Mouse (Mus musculus): Measurements from ENCODE around the gene Ttc7. TPM values are rescaled to one million over a fixed set of nuclear protein-coding genes. Genes with fewer than 3 reads are reported as not detected.

Ttc7 gene
- 15.8 and 19.5 TPM in 2 replicates for polyA plus RNA-seq (2011; ENCODE audit: insufficient read length, low read depth, missing spikeins)

GRCm38 (mm10) chr17:87282706-87283053 is at the start of gene Ttc7:
TSS of gene Ttc7 (plus strand) at chr17:87282886.
- Histone ChIP-seq H3K27ac (ENCODE audit: insufficient read depth, low read length) (peak within 1 kb of the TSS; percentile 95), H3K4me3 (ENCODE audit: insufficient read depth, low read length) (peak within 1 kb of the TSS; percentile 61), H3K4me1 (ENCODE audit: control insufficient read depth, insufficient read depth, low read length) (peaks cover 10% of the 10 kb centered on the region)
- TF ChIP-seq CTCF (IDR thresholded peaks at IDR 0.05; ENCODE audit: borderline replicate concordance, insufficient read depth, low read length) (no peak), POLR2A (IDR thresholded peaks at IDR 0.05; ENCODE audit: low read depth, low read length) (peak; percentile 84)

- Histone ChIP-seq H3K4me1 (ENCODE audit: control insufficient read depth, insufficient read depth, low read length) (no peaks in the 10 kb centered on the region), H3K4me3 (ENCODE audit: insufficient read depth, low read length) (no peak overlapping the region), H3K27ac (ENCODE audit: insufficient read depth, low read length) (no peak overlapping the region)
- TF ChIP-seq POLR2A (IDR thresholded peaks at IDR 0.05; ENCODE audit: low read depth, low read length) (no peak), CTCF (IDR thresholded peaks at IDR 0.05; ENCODE audit: borderline replicate concordance, insufficient read depth, low read length) (no peak)
These were observed 47.7 kb upstream of the Ttc7 start for GRCm38 (mm10) chr17:87235019-87235418.

GRCm38 (mm10) chr17:87236725-87237650 is 45.7 kb upstream of the Ttc7 start:
- Histone ChIP-seq H3K4me1 (ENCODE audit: control insufficient read depth, insufficient read depth, low read length) (no peaks in the 10 kb centered on the region), H3K4me3 (ENCODE audit: insufficient read depth, low read length) (no peak overlapping the region), H3K27ac (ENCODE audit: insufficient read depth, low read length) (peak overlapping the region; percentile 52)
- no peak for TF ChIP-seq CTCF (IDR thresholded peaks at IDR 0.05; ENCODE audit: borderline replicate concordance, insufficient read depth, low read length)
- no peak for TF ChIP-seq POLR2A (IDR thresholded peaks at IDR 0.05; ENCODE audit: low read depth, low read length)

GRCm38 (mm10) chr17:87237826-87238225 is 44.9 kb upstream of the Ttc7 start:
- Histone ChIP-seq H3K4me3 (ENCODE audit: insufficient read depth, low read length) (no peak overlapping the region), H3K4me1 (ENCODE audit: control insufficient read depth, insufficient read depth, low read length) (no peaks in the 10 kb centered on the region), H3K27ac (ENCODE audit: insufficient read depth, low read length) (peak overlapping the region; percentile 28; the same call in 1 of the 2 replicates)
- no peak for TF ChIP-seq CTCF (IDR thresholded peaks at IDR 0.05; ENCODE audit: borderline replicate concordance, insufficient read depth, low read length)

DNA sequence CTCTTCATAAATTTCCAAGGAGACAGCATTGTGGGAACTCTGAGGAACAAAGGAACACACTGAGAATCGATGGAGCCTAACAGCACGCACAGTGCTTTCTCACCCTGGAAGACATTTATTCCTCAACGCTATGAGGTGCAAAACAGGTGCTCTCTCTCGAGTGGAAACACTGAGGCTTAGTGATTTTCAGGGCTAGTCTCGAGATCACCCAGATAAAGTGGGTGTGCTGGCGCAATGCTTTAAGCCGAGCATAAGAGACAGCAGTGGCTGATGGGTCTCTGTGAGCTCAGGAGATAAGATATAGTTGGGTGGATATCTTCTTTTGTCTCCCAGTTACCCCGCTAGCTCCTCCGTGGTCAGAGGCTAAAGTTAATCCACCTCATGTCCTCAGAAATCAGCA is 36.6 kb upstream of the Ttc7 start:
- TF ChIP-seq POLR2A (IDR thresholded peaks at IDR 0.05; ENCODE audit: low read depth, low read length) (no peak), CTCF (IDR thresholded peaks at IDR 0.05; ENCODE audit: borderline replicate concordance, insufficient read depth, low read length) (no peak)
- H3K27ac ChIP-seq (ENCODE audit: insufficient read depth, low read length), result no peak overlapping the region

GRCm38 (mm10) chr17:87254384-87254783 is 28.3 kb upstream of the Ttc7 start:
- H3K4me3 ChIP-seq (ENCODE audit: insufficient read depth, low read length), result no peak overlapping the region
- H3K4me1 ChIP-seq (ENCODE audit: control insufficient read depth, insufficient read depth, low read length), result no peaks in the 10 kb centered on the region
- no peak overlapping the region for H3K27ac ChIP-seq (ENCODE audit: insufficient read depth, low read length)
- TF ChIP-seq CTCF (IDR thresholded peaks at IDR 0.05; ENCODE audit: borderline replicate concordance, insufficient read depth, low read length) (no peak), POLR2A (IDR thresholded peaks at IDR 0.05; ENCODE audit: low read depth, low read length) (no peak)

More for the DNA sequence above, 36.6 kb upstream of the Ttc7 start:
- Histone ChIP-seq H3K4me3 (ENCODE audit: insufficient read depth, low read length) (no peak overlapping the region), H3K4me1 (ENCODE audit: control insufficient read depth, insufficient read depth, low read length) (peaks cover 12% of the 10 kb centered on the region; the same call in 1 of the 2 replicates)

GRCm38 (mm10) chr17:87255672-87256071 is 27.0 kb upstream of the Ttc7 start:
- Histone ChIP-seq H3K27ac (ENCODE audit: insufficient read depth, low read length) (no peak overlapping the region), H3K4me1 (ENCODE audit: control insufficient read depth, insufficient read depth, low read length) (no peaks in the 10 kb centered on the region), H3K4me3 (ENCODE audit: insufficient read depth, low read length) (no peak overlapping the region)
- TF ChIP-seq POLR2A (IDR thresholded peaks at IDR 0.05; ENCODE audit: low read depth, low read length) (no peak), CTCF (IDR thresholded peaks at IDR 0.05; ENCODE audit: borderline replicate concordance, insufficient read depth, low read length) (no peak)

- H3K4me1 ChIP-seq (ENCODE audit: control insufficient read depth, insufficient read depth, low read length), result no peaks in the 10 kb centered on the region
- no peak overlapping the region for H3K4me3 ChIP-seq (ENCODE audit: insufficient read depth, low read length)
- TF ChIP-seq CTCF (IDR thresholded peaks at IDR 0.05; ENCODE audit: borderline replicate concordance, insufficient read depth, low read length) (no peak), POLR2A (IDR thresholded peaks at IDR 0.05; ENCODE audit: low read depth, low read length) (no peak)
- H3K27ac ChIP-seq (ENCODE audit: insufficient read depth, low read length), result no peak overlapping the region
These were observed 19.3 kb upstream of the Ttc7 start for GRCm38 (mm10) chr17:87263401-87263800.

GRCm38 (mm10) chr17:87264054-87264830 is 18.4 kb upstream of the Ttc7 start:
- H3K27ac ChIP-seq (ENCODE audit: insufficient read depth, low read length), result no peak overlapping the region
- peak overlapping the region; percentile 86 for H3K4me3 ChIP-seq (ENCODE audit: insufficient read depth, low read length)
- no peaks in the 10 kb centered on the region for H3K4me1 ChIP-seq (ENCODE audit: control insufficient read depth, insufficient read depth, low read length)
- TF ChIP-seq CTCF (IDR thresholded peaks at IDR 0.05; ENCODE audit: borderline replicate concordance, insufficient read depth, low read length) (no peak), POLR2A (IDR thresholded peaks at IDR 0.05; ENCODE audit: low read depth, low read length) (no peak)

Measured in embryonic fibroblast, embryonic 13.5 days (primary cell).